Mouse (Mus musculus) heart, embryonic 11.5 days (tissue): ENCODE data around the gene Crtac1. TPM values are rescaled to one million over a fixed set of nuclear protein-coding genes. Genes with fewer than 3 reads are reported as not detected.

ENCODE experiments used
- ATAC-seq: fragments of 200-750 bp; cut with Nextera tagmentation; replicated peaks from 2 replicates; pipeline ENCODE4 v1.8.0; 2017; ENCODE audit warnings: moderate library complexity; ENCODE audit not compliant: insufficient number of reproducible peaks, low FRiP score, low TSS enrichment
- H3K27ac ChIP-seq: fragments of 300-500 bp; sonication (generic); 2 replicates; pipeline ENCODE4 v1.5.1; 2014; ENCODE audit warnings: mild to moderate bottlenecking, low read depth, low read length
- H3K27me3 ChIP-seq: fragments of 300-500 bp; sonication (generic); 2 replicates; pipeline ENCODE4 v1.6.1; 2014; ENCODE audit warnings: mild to moderate bottlenecking, low read length, mixed read lengths; ENCODE audit not compliant: control insufficient read depth, insufficient read depth
- H3K36me3 ChIP-seq: fragments of 300-500 bp; sonication (generic); 2 replicates; pipeline ENCODE4 v1.6.1; 2014; ENCODE audit warnings: mild to moderate bottlenecking, low read length, moderate library complexity, mixed read lengths; ENCODE audit not compliant: control insufficient read depth, insufficient read depth
- H3K4me1 ChIP-seq: fragments of 300-500 bp; sonication (generic); 2 replicates; pipeline ENCODE4 v1.6.1; 2014; ENCODE audit warnings: low read length; ENCODE audit not compliant: control insufficient read depth, insufficient read depth
- H3K4me2 ChIP-seq: fragments of 300-500 bp; sonication (generic); 2 replicates; pipeline ENCODE4 v1.6.1; 2014; ENCODE audit warnings: mild to moderate bottlenecking, moderate library complexity
- H3K4me3 ChIP-seq: fragments of 300-500 bp; sonication (generic); 2 replicates; pipeline ENCODE4 v1.5.1; 2014; ENCODE audit warnings: low read depth, low read length
- H3K9ac ChIP-seq: fragments of 300-500 bp; sonication (generic); 2 replicates; pipeline ENCODE4 v1.6.1; 2014; ENCODE audit warnings: mild to moderate bottlenecking, low read depth, low read length, moderate library complexity
- H3K9me3 ChIP-seq: fragments of 300-500 bp; sonication (generic); replicated peaks from 2 replicates; pipeline ENCODE4 v1.6.1; 2016; ENCODE audit warnings: low read length; ENCODE audit not compliant: control insufficient read depth
- WGBS: fragments of 180-500 bp; shearing (Covaris S2); extraction: QIAGEN DNeasy Blood & Tissue Kit; methylation state at CpG from one replicate; pipeline ENCODE4 v1.1.7; 2014; ENCODE audit not compliant: insufficient replicate concordance; 5-methylcytosine and 5-hydroxymethylcytosine counted together
- polyA plus RNA-seq: library from polyadenylated mRNA; unstranded; fragments of >200 nt; fragmentation: Nextera tagmentation; extraction: Ambion mirVana; gene quantifications from 2 replicates; pipeline ENCODE4 v1.2.1, GENCODE M21; 2014

Crtac1 gene
- polyA plus RNA-seq, 1 experiment from 2014 or later, result 0.23 TPM

DNA sequence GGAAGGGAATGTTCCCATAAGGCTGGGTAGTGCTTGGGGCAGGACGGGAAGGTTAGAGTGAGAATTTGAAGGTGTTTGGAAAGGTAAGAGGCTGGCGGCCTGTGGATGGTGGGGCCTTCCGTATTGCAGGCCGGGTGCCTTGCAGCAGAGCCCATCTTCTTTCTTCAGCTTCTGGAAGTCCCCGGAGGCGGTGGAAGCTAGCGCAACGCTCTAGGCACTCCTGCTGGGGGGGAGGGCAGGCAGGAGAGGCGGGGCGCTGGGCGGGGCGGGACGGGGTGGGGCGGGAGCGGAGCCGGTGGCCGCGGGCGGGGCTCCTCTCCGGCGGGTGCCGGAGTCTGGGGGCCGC, 176.2 kb downstream of the Crtac1 start:
- Histone ChIP-seq H3K4me1 (0 out of 2 replicates have a peak, but pooled peaks cover 5% of the 10 kb centered on the region), H3K4me2 (peak overlapping the region; percentile 75), H3K9me3 (no peaks in the 10 kb centered on the region), H3K9ac (no peak overlapping the region), H3K4me3 (peak overlapping the region; percentile 41), H3K27ac (no peak overlapping the region), H3K27me3 (peaks cover 24% of the 10 kb centered on the region), H3K36me3 (no peaks in the 10 kb centered on the region)
- 2% methylated on average over 20 of the region's 23 CpGs for WGBS
- peak; percentile 52; the same call in 1 of the 2 replicates for ATAC-seq

DNA sequence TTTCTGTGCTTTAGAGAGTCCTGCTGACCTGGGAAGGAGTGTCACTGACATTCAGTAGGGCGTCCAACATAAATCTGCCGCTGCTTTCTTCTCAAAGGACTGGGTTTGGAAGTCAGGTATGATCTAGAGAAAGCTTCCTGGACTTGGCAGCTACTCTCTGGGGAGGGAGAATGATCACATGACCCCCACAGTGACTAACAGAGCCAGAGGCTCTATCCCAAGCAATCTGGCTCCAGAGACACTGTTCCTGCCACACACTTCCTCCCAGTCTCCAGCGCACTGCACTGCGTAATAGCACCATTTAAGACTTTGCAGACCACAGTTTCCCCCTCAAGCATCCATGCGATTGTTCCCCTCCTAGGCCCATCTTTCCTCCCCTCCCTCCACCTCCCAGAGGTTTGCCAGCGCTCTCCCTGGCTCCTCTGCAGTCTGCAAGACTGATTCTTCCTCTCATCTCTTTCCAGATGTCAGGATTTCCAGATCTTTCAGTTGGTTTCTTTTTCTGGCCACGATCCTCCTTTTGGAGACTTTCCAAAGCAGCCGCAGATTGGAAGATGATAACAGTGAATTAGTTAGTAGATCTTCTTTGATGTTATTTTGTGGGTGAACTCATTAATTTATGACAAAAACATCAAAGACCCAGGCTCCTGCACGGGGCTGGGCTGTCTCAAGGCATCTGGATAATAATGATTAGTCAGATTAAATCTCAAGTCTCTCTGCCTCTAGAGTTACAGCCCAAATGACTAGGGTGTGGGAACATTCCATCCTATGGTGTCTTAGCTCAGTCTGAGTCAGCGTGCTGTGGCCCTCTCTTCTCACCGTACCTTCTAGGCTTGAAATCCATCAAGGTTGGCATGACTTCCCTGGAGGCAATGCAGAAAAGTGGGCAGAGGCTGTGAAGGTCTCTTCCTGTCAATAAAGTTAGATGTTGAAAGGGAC, 181.3 kb downstream of the Crtac1 start:
- H3K4me1 ChIP-seq, result 0 out of 2 replicates have a peak, but pooled peaks cover under 1% of the 10 kb centered on the region
- no peak overlapping the region for H3K9ac ChIP-seq
- H3K9me3 ChIP-seq, result no peaks in the 10 kb centered on the region
- ATAC-seq, result no peak
- 65% methylated on average over 11 of the region's 11 CpGs for WGBS
- no peaks in the 10 kb centered on the region for H3K36me3 ChIP-seq
- H3K27me3 ChIP-seq, result peaks cover 20% of the 10 kb centered on the region
- H3K4me3 ChIP-seq, result no peak overlapping the region
- no peak overlapping the region for H3K27ac ChIP-seq
- no peak overlapping the region for H3K4me2 ChIP-seq

DNA sequence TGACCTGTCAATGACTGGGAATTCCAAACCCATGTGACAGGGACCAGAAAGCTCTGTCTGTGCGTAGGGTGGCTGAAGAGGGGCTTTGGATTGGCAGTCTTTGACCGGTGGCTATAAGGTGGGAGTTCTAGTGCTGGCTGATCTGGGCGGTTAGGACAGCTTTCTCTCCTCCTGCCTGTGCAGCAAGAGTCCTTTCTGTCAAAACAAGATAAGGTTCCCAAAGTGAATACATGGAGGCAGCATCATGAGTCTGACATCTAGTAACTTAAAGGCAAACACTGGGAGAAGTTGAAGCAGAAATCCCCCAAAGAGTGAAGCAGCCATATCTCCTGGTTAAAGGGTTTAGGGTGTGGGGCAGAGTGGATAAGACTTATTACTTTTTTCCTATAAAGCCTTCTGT, 184.1 kb downstream of the Crtac1 start, which contains the start of gene Golga7b:
Golga7b (plus strand) TSS at position 56 of the 400 bp plus-strand sequence.
- Histone ChIP-seq H3K4me1 (no peaks in the 10 kb centered on the region), H3K4me3 (no peak within 1 kb of the TSS), H3K27me3 (0 out of 2 replicates have a peak, but pooled peaks cover 2% of the 10 kb centered on the region), H3K9me3 (no peaks in the 10 kb centered on the region), H3K4me2 (no peak within 1 kb of the TSS), H3K36me3 (no peaks in the 10 kb centered on the region), H3K9ac (no peak within 1 kb of the TSS), H3K27ac (no peak within 1 kb of the TSS)
- ATAC-seq, result no peak
- WGBS, result 43% methylated on average over 3 of the region's 3 CpGs

DNA sequence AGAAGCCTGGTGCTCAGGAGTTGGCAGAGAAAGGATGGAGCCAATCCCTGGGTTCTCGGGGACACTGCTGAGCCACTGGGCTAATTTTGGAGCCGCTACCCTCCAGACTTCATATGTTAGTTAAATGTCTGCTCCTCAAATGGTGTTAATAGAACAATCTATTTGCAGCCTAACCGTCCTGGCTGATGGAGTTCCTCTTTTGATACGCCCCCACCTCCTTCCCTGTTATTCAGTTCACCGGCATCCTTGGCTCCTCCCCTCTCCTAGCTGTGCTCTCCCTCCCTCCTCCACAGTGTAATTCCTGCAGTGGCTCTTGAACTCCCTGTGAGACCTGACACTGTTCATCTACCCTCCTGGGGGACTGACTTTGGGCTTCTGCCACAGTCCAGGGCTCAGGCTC, 185.0 kb downstream of the Crtac1 start:
- 38% methylated on average over 5 of the region's 5 CpGs for WGBS

DNA sequence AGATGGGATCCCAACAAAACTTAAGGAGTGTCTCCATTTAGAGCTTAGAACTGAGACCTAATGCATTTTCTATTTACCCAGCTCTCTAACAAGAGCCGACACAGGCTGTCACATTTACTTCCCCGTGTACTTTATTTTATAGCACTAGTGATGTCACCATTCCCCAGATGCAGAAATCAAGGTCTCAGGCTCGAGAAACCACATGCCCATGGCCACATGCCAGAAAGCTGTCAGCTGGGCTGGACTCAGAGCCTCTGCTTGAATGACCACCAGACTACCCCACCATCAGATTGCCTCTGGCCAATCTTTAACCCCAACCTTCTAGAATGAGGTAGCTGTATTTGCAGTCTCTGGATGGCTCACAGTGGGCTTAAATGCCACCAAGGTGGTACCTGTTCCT, 188.2 kb downstream of the Crtac1 start:
- no peaks in the 10 kb centered on the region for H3K27me3 ChIP-seq
- no peak overlapping the region for H3K9ac ChIP-seq
- ATAC-seq, result no peak
- no peak overlapping the region for H3K4me2 ChIP-seq
- 66% methylated on average over 3 of the region's 3 CpGs for WGBS
- no peaks in the 10 kb centered on the region for H3K9me3 ChIP-seq
- H3K4me3 ChIP-seq, result no peak overlapping the region
- H3K36me3 ChIP-seq, result no peaks in the 10 kb centered on the region
- no peak overlapping the region for H3K27ac ChIP-seq
- H3K4me1 ChIP-seq, result peaks cover 7% of the 10 kb centered on the region

More for the DNA sequence above, 185.0 kb downstream of the Crtac1 start:
- Histone ChIP-seq H3K4me3 (no peak overlapping the region), H3K9ac (no peak overlapping the region), H3K27me3 (0 out of 2 replicates have a peak, but pooled peaks cover 2% of the 10 kb centered on the region), H3K27ac (no peak overlapping the region), H3K9me3 (no peaks in the 10 kb centered on the region), H3K4me1 (no peaks in the 10 kb centered on the region), H3K4me2 (no peak overlapping the region), H3K36me3 (no peaks in the 10 kb centered on the region)
- no peak for ATAC-seq

DNA sequence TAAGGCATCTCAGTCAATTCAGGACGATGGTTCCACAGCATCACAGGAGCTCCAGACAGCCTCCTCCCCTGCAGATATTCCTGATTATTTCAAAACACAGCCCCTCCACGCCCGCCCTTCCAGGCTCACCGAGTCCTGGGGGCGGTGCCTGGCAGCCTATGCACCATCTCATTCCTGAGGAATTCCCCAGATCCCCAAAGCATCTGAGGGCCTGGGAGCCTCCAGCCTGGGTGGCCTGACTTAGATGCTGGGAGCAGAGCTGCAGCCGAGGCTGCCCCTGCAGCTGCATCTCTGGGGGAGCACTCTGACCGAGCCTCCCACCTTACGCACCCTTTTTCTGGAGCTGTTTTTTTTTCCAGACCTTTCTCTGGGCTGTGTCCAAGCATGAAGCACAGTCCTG, 190.7 kb downstream of the Crtac1 start:
- Histone ChIP-seq H3K4me2 (no peak overlapping the region), H3K27me3 (no peaks in the 10 kb centered on the region), H3K9me3 (no peaks in the 10 kb centered on the region), H3K4me1 (peaks cover 15% of the 10 kb centered on the region), H3K4me3 (no peak overlapping the region), H3K9ac (no peak overlapping the region), H3K27ac (no peak overlapping the region), H3K36me3 (no peaks in the 10 kb centered on the region)
- ATAC-seq, result no peak
- 38% methylated on average over 8 of the region's 8 CpGs for WGBS

DNA sequence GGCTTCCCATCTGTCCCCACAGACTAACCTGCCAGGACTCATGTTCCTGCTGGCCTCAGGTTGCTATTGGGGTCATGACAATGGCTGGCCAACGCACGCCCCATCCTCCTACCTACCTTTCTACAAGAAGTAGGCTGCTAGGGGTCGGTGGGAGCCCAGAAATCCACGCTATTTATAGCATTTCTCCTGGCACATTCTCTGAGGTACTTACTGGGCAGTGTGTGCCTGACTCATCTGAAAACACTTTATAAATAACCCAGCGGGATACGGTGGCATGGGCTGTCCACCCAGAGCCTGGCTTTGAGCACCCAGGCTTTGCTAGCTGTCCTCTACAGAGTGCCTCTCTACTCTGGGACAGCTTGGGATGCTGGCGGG, 193.3 kb downstream of the Crtac1 start:
- peak overlapping the region; percentile 70 for H3K27ac ChIP-seq
- 48% methylated on average over 7 of the region's 7 CpGs for WGBS
- no peaks in the 10 kb centered on the region for H3K36me3 ChIP-seq
- peak overlapping the region; percentile 47 for H3K4me2 ChIP-seq
- no peak overlapping the region for H3K4me3 ChIP-seq
- H3K9ac ChIP-seq, result peak overlapping the region; percentile 16; the same call in 1 of the 2 replicates
- no peaks in the 10 kb centered on the region for H3K27me3 ChIP-seq
- peaks cover 15% of the 10 kb centered on the region for H3K4me1 ChIP-seq
- ATAC-seq, result no peak; the same call in 1 of the 2 replicates
- H3K9me3 ChIP-seq, result no peaks in the 10 kb centered on the region

DNA sequence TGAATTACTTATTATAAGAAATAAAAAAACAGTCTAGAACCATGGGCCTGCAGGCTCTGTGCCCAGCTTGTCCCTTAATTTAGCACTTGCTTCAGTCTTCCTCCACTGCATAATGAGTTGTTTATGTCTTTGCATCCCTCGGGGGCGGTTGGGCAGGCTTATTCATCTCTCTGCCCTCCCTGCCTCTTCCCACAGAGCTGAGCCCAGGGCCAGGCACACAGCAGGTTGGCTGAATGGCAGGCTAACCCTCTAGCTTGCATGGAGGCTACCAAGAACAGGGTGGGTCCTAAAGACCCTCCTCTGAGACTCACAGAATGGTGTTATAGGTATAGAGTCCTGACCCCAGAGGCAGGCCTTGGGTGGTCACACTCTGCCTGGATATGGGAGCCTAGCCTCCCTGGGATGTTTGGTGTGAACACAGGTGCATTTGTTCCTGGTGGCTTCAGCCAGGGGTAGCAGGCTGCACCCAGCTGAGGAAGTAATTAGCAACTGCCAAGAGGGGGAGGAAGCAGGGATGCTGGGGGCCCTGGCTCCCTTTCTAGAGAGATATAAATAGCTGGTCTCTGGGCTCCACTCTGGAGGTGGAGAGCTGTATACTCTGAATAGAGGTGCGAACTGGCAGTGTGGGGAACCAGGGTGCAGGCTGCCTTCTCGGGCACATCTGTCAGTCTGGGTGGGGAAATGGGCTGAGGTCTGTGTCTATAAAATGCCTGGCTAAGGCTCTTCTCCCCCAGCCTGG, 193.8 kb downstream of the Crtac1 start:
- H3K4me3 ChIP-seq, result no peak overlapping the region
- no peaks in the 10 kb centered on the region for H3K9me3 ChIP-seq
- ATAC-seq, result peak; percentile 26; the same call in 1 of the 2 replicates
- WGBS, result 18% methylated on average over 4 of the region's 4 CpGs
- peaks cover 15% of the 10 kb centered on the region for H3K4me1 ChIP-seq
- peak overlapping the region; percentile 47 for H3K4me2 ChIP-seq
- H3K27ac ChIP-seq, result peak overlapping the region; percentile 70
- no peaks in the 10 kb centered on the region for H3K36me3 ChIP-seq
- H3K9ac ChIP-seq, result no peak overlapping the region
- H3K27me3 ChIP-seq, result no peaks in the 10 kb centered on the region
